Mouse (Mus musculus): ENCODE data around the gene Fhl5.

DNA sequence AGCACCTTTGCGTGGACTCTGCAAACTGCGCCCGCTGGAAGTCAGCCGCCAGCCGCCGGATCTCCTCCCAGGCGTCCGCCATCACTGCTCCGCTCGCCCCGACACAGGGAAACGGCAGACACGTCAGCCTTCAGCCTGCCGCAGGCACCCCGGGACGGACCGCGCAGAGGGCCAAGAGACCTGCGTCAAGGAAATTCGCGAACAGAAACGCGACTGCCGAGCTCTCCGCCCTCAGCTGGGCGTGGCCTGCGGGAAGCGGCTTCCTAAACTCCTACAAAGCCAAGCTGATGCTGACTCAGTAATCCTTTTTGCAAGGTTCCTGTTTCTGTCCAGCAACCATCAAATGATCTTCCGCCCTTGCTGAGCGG, 39.0 kb upstream of the Fhl5 start, which contains the start of gene Ufl1:
- TF ChIP-seq CTCF (IDR thresholded peaks at IDR 0.05) (no peak; the same call in 1 of the 2 replicates), EP300 (IDR thresholded peaks at IDR 0.05) (no peak)
